Mouse (Mus musculus): ENCODE data around the gene Dnase1.

DNA sequence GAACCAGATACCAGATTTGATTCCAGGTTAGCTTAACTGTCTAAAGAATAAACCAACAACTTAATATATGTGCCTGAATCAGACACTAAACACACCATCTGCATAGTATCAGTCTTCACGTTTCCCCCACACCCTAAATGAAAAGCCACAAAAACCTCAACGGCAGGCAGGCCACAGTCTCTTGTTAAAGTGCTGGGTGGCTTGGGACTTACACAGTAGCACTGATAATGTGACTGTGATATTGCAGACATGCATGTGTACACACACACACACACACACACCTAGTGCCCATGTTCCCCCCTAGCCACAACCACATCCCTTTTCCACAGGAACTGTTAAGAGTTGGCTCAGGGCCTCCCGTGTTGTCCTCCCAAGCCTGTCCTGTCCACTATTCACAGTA lies 38.1 kb downstream of the Dnase1 start:
- TF ChIP-seq MYC (IDR thresholded peaks at IDR 0.05; ENCODE audit: low read depth, low read length) (no peak), E2F4 (IDR thresholded peaks at IDR 0.05; ENCODE audit: insufficient replicate concordance, low read depth, low read length) (no peak), EP300 (IDR thresholded peaks at IDR 0.05; ENCODE audit: low read length) (no peak), CTCF (conservative IDR thresholded peaks at IDR 0.05 in 1 of 2, IDR thresholded peaks at IDR 0.05 in 1 of 2; ENCODE audit: low read depth in 2 of 2, low read length in 2 of 2) (no peak), USF1 (IDR thresholded peaks at IDR 0.05; ENCODE audit: low read depth, low read length) (no peak), POLR2AphosphoS2 (IDR thresholded peaks at IDR 0.05; ENCODE audit: low read depth, low read length) (no peak), ZKSCAN1 (IDR thresholded peaks at IDR 0.05; ENCODE audit: borderline replicate concordance, low read depth, low read length) (no peak), JUND (conservative IDR thresholded peaks at IDR 0.05; ENCODE audit: low read depth, low read length) (no peak)
